Mouse (Mus musculus): ENCODE results near the gene Gm2663. TPM values are rescaled to one million over a fixed set of nuclear protein-coding genes. Genes with fewer than 3 reads are reported as not detected.
"Not testable (repeated sequence)": the region's sequence is repeated elsewhere in the genome, so short reads cannot be mapped to it uniquely, and the experiment has no call there.

Gene Gm2663
- polyA plus RNA-seq, 1 experiment from 2014 or later = not detected

- H3K4me3 ChIP-seq = no peak overlapping the region
- 71% methylated on average over 2 of the region's 2 CpGs for WGBS
- H3K36me3 ChIP-seq = no peaks in the 10 kb centered on the region
- ATAC-seq (ENCODE audit: insufficient number of reproducible peaks, insufficient read depth, low FRiP score, low TSS enrichment, low read depth) = no peak
- H3K27me3 ChIP-seq = no peaks in the 10 kb centered on the region
- no peaks in the 10 kb centered on the region for H3K4me1 ChIP-seq
- H3K9me3 ChIP-seq = no peaks in the 10 kb centered on the region
- H3K9ac ChIP-seq = no peak overlapping the region
- no peak overlapping the region for H3K27ac ChIP-seq
- H3K4me2 ChIP-seq = no peak overlapping the region
Measured at GRCm38 (mm10) chr6:41025873-41026650, 26.8 kb upstream of the Gm2663 start.

GRCm38 (mm10) chr6:41019140-41019539, 19.9 kb upstream of the Gm2663 start:
- no peaks in the 10 kb centered on the region for H3K36me3 ChIP-seq
- H3K4me1 ChIP-seq = no peaks in the 10 kb centered on the region
- H3K27ac ChIP-seq = no peak overlapping the region
- H3K9me3 ChIP-seq = no peaks in the 10 kb centered on the region
- no peak overlapping the region for H3K4me2 ChIP-seq
- WGBS = 81% methylated on average over 2 of the region's 2 CpGs
- no peaks in the 10 kb centered on the region for H3K27me3 ChIP-seq
- no peak overlapping the region for H3K9ac ChIP-seq
- H3K4me3 ChIP-seq = no peak overlapping the region
- ATAC-seq (ENCODE audit: insufficient number of reproducible peaks, insufficient read depth, low FRiP score, low TSS enrichment, low read depth) = no peak

GRCm38 (mm10) chr6:41018629-41019028, 19.4 kb upstream of the Gm2663 start:
- ATAC-seq (ENCODE audit: insufficient number of reproducible peaks, insufficient read depth, low FRiP score, low TSS enrichment, low read depth) = no peak
- Histone ChIP-seq H3K9me3 (no peaks in the 10 kb centered on the region), H3K9ac (no peak overlapping the region), H3K36me3 (no peaks in the 10 kb centered on the region), H3K27me3 (no peaks in the 10 kb centered on the region), H3K27ac (no peak overlapping the region), H3K4me1 (no peaks in the 10 kb centered on the region), H3K4me3 (no peak overlapping the region), H3K4me2 (no peak overlapping the region)
- WGBS = 72% methylated on average over 2 of the region's 2 CpGs

DNA sequence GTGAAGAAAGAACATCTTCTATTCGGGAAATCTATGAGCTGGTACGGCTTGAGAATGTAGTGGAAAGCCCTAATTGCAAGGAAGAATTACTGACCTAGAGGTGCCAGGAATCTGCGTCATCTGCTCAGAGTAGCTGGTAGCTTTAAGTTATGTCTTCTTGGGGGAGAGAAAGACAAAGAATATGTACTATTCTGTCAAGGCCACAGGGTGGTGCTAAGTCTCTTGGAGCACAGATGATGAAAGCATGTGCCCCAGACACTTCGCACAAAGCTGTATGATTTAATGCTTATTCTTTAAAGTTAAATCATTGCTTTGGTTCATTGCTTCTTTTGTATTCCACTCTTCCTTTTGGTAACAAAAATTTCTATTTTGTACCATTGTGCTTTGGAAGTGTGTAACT, 15.8 kb upstream of the Gm2663 start:
- WGBS = 78% methylated on average over 4 of the region's 4 CpGs
- ATAC-seq (ENCODE audit: insufficient number of reproducible peaks, insufficient read depth, low FRiP score, low TSS enrichment, low read depth) = no peak
- H3K9ac ChIP-seq = no peak overlapping the region
- no peaks in the 10 kb centered on the region for H3K4me1 ChIP-seq
- no peak overlapping the region for H3K4me2 ChIP-seq
- no peaks in the 10 kb centered on the region for H3K36me3 ChIP-seq
- H3K27me3 ChIP-seq = no peaks in the 10 kb centered on the region
- no peak overlapping the region for H3K4me3 ChIP-seq
- H3K9me3 ChIP-seq = no peaks in the 10 kb centered on the region
- H3K27ac ChIP-seq = no peak overlapping the region

DNA sequence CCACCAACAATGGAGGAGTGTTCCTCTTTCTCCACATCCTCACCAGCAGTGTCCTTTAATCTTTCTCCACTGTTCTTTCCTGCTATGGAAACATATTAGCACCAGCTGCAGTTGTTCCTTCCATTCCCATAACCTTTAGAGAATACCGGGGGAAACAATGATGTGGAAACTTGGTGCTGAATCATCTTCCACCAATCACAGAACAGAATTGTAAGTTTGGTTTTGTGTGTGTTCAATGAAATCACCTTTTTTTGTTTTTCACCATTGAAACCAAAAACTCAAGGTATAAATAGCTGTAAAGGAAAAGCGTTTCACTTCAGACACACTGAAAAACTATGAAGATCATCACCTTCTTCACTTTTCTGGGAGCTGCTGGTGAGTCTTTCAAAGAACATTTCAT, 34.8 kb downstream of the Gm2663 start, which contains the start of gene 1810009J06Rik:
1810009J06Rik (plus strand) TSS at position 301 of the 400 bp plus-strand sequence.
- not testable (repeated sequence) for H3K4me3 ChIP-seq; H3K4me1 ChIP-seq; H3K9me3 ChIP-seq; H3K36me3 ChIP-seq; H3K27ac ChIP-seq; H3K9ac ChIP-seq; H3K27me3 ChIP-seq; H3K4me2 ChIP-seq; ATAC-seq (ENCODE audit: insufficient number of reproducible peaks, insufficient read depth, low FRiP score, low TSS enrichment, low read depth)
- WGBS = 89% methylated on average over 2 of the region's 2 CpGs

DNA sequence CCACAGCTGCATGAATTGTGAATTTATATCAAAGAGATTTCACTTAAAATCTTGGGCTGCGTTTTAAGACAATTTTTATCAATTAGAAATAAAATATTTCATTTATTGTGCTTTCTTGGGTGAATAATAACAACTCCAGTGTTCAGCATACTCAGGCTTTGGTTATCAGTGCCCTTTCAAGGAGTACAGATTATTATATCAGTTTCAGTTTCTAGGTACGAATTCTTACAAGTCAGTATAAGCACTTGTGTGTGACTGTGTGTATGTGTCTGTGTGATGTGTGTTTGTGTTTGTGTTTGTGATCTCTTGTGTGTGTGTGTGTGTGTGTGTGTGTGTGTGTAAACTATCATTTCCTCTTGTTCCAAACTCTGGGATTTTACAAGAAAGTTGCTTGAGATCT, 45.6 kb downstream of the Gm2663 start:
- H3K9ac ChIP-seq = no peak overlapping the region
- no peaks in the 10 kb centered on the region for H3K36me3 ChIP-seq
- no peaks in the 10 kb centered on the region for H3K9me3 ChIP-seq
- H3K27ac ChIP-seq = no peak overlapping the region
- no peak overlapping the region for H3K4me2 ChIP-seq
- no peak for ATAC-seq (ENCODE audit: insufficient number of reproducible peaks, insufficient read depth, low FRiP score, low TSS enrichment, low read depth)
- no peaks in the 10 kb centered on the region for H3K4me1 ChIP-seq
- no peak overlapping the region for H3K4me3 ChIP-seq
- H3K27me3 ChIP-seq = no peaks in the 10 kb centered on the region
- 61% methylated on average over 2 of the region's 2 CpGs for WGBS

GRCm38 (mm10) chr6:40951770-40952169, 47.5 kb downstream of the Gm2663 start, which contains the start of gene Gm4744:
Gene Gm4744 (minus strand): TSS chr6:40951870.
- H3K9ac ChIP-seq = no peak within 1 kb of the TSS
- H3K36me3 ChIP-seq = no peaks in the 10 kb centered on the region
- H3K9me3 ChIP-seq = no peaks in the 10 kb centered on the region
- H3K27me3 ChIP-seq = no peaks in the 10 kb centered on the region
- H3K4me3 ChIP-seq = no peak within 1 kb of the TSS
- no peaks in the 10 kb centered on the region for H3K4me1 ChIP-seq
- no peak within 1 kb of the TSS for H3K4me2 ChIP-seq
- ATAC-seq (ENCODE audit: insufficient number of reproducible peaks, insufficient read depth, low FRiP score, low TSS enrichment, low read depth) = no peak
- H3K27ac ChIP-seq = no peak within 1 kb of the TSS

Other genes with a start within 250 kb of the Gm2663 start
- not detected in 2 replicates for gene Moxd2, start 112.0 kb downstream of the Gm2663 start, polyA plus RNA-seq (2015; fragmentation: Nextera tagmentation; extraction: Ambion mirVana)
- gene Prss58, start 99.1 kb downstream of the Gm2663 start, polyA plus RNA-seq (2015; fragmentation: Nextera tagmentation; extraction: Ambion mirVana) = not detected in 2 replicates
- not detected in 2 replicates for gene 1700074P13Rik, start 58.9 kb downstream of the Gm2663 start, polyA plus RNA-seq (2015; fragmentation: Nextera tagmentation; extraction: Ambion mirVana)
- not detected in 2 replicates for gene Gm4744, start 47.6 kb downstream of the Gm2663 start, polyA plus RNA-seq (2015; fragmentation: Nextera tagmentation; extraction: Ambion mirVana)
- gene 1810009J06Rik, start 34.7 kb downstream of the Gm2663 start, polyA plus RNA-seq (2015; fragmentation: Nextera tagmentation; extraction: Ambion mirVana) = not detected in 2 replicates
- gene 2210010C04Rik, start 36.0 kb upstream of the Gm2663 start, polyA plus RNA-seq (2015; fragmentation: Nextera tagmentation; extraction: Ambion mirVana) = not detected in 2 replicates

Measured in embryonic facial prominence, embryonic 13.5 days (tissue).